Mouse (Mus musculus): ENCODE measurements around the gene Nol9. TPM values are rescaled to one million over a fixed set of nuclear protein-coding genes. Genes with fewer than 3 reads are reported as not detected.

The Nol9 gene
- total and polyA plus RNA-seq, 2 experiments: 6.1 to 12.3 TPM

DNA sequence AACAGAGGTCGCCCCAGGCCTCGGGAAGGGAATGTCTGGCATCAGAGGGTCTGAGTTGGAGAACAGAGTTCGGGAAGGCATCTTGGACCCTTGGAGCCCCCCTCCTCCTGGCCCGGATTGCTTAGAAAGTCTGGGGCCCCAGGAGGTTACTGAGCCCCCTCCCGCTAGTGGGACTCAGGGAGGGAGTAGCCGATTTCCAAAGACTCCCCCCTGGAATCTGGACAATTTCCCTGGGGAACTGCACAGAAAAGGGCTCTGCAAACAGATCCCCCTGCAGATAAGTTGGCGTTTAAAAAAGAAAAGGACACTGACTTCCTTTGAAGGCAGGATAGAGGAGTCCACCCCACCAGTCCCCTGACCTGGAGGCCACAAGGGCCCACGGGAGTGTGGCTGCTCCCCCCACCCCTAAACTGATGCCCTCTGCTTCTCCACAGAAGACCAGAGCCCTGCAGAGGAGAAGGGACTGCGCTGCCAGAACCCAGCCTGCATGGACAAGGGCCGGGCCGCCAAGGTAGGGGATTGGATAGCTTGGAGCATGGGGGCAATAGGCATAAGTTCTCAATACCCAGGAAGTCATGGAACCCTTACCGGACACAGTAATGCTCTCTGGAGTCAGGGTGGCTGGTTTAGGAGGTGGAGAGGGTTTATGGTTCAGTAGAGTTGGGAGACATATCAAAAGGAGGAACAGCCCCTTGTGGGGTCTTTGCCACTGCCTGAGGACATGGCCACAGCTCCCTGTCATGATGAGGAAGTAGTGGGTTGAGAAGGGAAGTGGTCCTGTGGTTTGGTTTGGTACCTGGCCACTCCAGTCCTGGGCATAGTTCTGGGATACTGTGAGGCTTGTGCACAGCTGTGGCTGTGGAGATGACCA, 48.3 kb downstream of the Nol9 start:
- H3K9ac ChIP-seq (ENCODE audit: low read depth, low read length): peak overlapping the region; percentile 98
- H3K4me3 ChIP-seq (ENCODE audit: insufficient read depth, low read depth, low read length): peak overlapping the region; percentile 93
- peaks cover 9% of the 10 kb centered on the region for H3K4me1 ChIP-seq (ENCODE audit: control insufficient read depth, insufficient read depth, low read length)
- no peak for TF ChIP-seq CTCF (IDR thresholded peaks at IDR 0.05; ENCODE audit: low read depth, low read length)
- no peak for TF ChIP-seq POLR2A (IDR thresholded peaks at IDR 0.05; ENCODE audit: extremely low read depth, insufficient read depth, low read length)
- DNase-seq (ENCODE audit: extremely low read depth, low read depth, low spot score): no peak
- WGBS: 13% methylated on average over 12 of the region's 12 CpGs
- H3K79me2 ChIP-seq (ENCODE audit: control insufficient read depth, insufficient read depth, low read length): no peaks in the 10 kb centered on the region
- H3K27ac ChIP-seq (replicated peaks; ENCODE audit: insufficient read depth, low read depth, low read length): no peak overlapping the region
- no peaks in the 10 kb centered on the region for H3K36me3 ChIP-seq (ENCODE audit: control insufficient read depth, insufficient read depth, low read length)
- no peaks in the 10 kb centered on the region for H3K27me3 ChIP-seq (ENCODE audit: control insufficient read depth, insufficient read depth, low read length)

DNA sequence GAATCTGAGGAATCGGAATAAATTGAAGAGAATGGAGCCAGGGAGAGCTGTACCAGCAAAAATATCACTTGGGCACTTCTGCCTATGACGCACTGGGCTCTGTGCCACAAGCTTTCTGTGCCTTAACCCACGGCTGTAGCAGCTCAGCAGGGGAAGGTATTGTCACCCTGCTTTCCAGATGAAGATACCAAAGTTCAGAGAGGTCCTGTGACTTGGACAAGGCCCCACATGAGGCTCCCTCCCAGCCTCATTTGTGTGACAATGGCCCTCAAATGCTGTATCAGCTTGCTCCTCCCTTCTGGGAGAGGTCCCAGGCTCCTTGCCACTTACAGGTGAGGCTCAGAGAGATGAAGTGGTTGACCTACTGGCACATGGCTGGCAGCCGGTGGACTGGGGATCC, 49.0 kb downstream of the Nol9 start:
- Histone ChIP-seq H3K9ac (ENCODE audit: low read depth, low read length) (no peak overlapping the region), H3K36me3 (ENCODE audit: control insufficient read depth, insufficient read depth, low read length) (no peaks in the 10 kb centered on the region), H3K79me2 (ENCODE audit: control insufficient read depth, insufficient read depth, low read length) (no peaks in the 10 kb centered on the region), H3K4me1 (ENCODE audit: control insufficient read depth, insufficient read depth, low read length) (peaks cover 9% of the 10 kb centered on the region), H3K27me3 (ENCODE audit: control insufficient read depth, insufficient read depth, low read length) (no peaks in the 10 kb centered on the region), H3K4me3 (ENCODE audit: insufficient read depth, low read depth, low read length) (no peak overlapping the region), H3K27ac (replicated peaks; ENCODE audit: insufficient read depth, low read depth, low read length) (no peak overlapping the region)
- 35% methylated on average over 4 of the region's 4 CpGs for WGBS
- DNase-seq (ENCODE audit: extremely low read depth, low read depth, low spot score): peak; percentile 46
- TF ChIP-seq CTCF (IDR thresholded peaks at IDR 0.05; ENCODE audit: low read depth, low read length) (no peak), POLR2A (IDR thresholded peaks at IDR 0.05; ENCODE audit: extremely low read depth, insufficient read depth, low read length) (no peak)

DNA sequence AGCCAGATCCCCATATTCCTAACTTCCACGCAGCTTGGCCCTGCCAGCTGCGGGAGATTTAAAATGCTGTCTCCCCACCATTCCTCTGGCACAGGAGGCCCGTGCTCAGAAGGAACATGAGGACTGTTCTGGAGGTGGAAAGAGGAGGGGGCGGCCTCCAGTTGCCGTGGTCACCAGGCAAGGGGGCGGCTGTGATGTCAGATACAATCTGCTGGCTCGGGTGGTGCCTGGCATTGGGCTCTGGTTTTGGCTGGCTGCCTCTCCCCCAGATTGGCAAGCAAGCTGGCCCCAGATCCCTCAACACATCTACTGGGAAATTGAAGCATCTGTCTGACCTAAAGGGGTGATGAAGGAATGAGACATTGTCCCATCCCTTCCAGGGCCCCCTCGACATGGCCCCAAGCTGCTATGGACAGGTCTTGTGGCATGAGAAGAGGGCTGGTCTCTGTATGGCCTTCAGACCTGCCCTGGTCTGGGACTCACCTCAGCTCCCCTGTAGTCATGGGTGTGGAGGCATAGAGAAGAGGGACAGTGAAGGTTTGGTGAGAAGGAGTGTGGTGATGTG, 49.5 kb downstream of the Nol9 start:
- Histone ChIP-seq H3K4me1 (ENCODE audit: control insufficient read depth, insufficient read depth, low read length) (peaks cover 9% of the 10 kb centered on the region), H3K79me2 (ENCODE audit: control insufficient read depth, insufficient read depth, low read length) (no peaks in the 10 kb centered on the region), H3K27me3 (ENCODE audit: control insufficient read depth, insufficient read depth, low read length) (no peaks in the 10 kb centered on the region), H3K4me3 (ENCODE audit: insufficient read depth, low read depth, low read length) (no peak overlapping the region), H3K36me3 (ENCODE audit: control insufficient read depth, insufficient read depth, low read length) (no peaks in the 10 kb centered on the region), H3K27ac (replicated peaks; ENCODE audit: insufficient read depth, low read depth, low read length) (no peak overlapping the region), H3K9ac (ENCODE audit: low read depth, low read length) (no peak overlapping the region)
- DNase-seq (ENCODE audit: extremely low read depth, low read depth, low spot score): no peak
- no peak for TF ChIP-seq CTCF (IDR thresholded peaks at IDR 0.05; ENCODE audit: low read depth, low read length)
- WGBS: 84% methylated on average over 8 of the region's 8 CpGs

DNA sequence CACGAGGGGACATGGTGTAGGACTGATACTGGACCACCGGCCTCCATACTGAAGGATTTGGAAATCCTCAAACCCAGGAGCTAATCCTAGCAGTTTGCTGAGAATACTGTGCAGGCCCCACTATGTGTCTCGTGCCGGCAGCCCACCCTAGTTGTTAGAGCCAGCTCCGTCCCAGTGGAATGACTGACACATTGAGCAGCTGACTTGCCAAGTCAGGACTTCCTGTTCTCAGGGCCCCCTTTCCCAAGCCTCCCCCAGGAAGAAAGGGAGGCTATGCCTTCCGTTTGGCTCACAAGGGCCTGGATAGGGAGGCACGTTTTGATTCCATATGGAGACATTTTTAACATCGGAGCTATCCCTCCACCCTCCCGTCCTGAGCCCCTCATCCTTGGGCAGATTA, 51.1 kb downstream of the Nol9 start:
- 85% methylated on average over 9 of the region's 9 CpGs for WGBS

DNA sequence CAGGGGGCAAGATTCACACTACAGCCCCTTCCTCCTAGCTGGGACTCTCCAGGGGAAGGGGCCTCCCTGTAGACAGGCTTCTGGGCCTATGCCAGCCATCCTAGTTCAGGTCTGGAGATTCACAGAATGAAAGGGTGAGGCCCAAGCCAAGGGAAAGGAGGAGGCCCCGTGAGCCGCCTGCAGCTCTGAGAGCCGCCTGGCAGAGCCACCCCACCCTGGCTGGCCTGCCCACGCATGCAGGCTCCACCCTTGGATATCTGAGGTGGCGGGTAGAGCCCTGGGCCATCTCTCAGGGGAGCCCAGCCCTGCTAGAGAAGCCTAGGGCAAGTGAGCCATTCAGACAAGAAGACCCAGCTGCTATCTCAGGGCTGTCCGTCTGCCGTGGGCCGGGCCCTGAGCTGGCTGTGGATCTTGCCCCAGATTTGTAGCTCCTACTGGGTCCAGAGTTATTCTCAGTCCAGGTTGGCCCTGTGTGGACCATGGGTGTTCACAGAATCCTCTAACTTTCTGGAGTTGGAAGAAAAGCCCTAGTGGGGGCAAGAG, 53.7 kb downstream of the Nol9 start:
- no peaks in the 10 kb centered on the region for H3K36me3 ChIP-seq (ENCODE audit: control insufficient read depth, insufficient read depth, low read length)
- no peak for DNase-seq (ENCODE audit: extremely low read depth, low read depth, low spot score)
- H3K79me2 ChIP-seq (ENCODE audit: control insufficient read depth, insufficient read depth, low read length): no peaks in the 10 kb centered on the region
- H3K27ac ChIP-seq (replicated peaks; ENCODE audit: insufficient read depth, low read depth, low read length): no peak overlapping the region
- H3K4me1 ChIP-seq (ENCODE audit: control insufficient read depth, insufficient read depth, low read length): peaks cover under 1% of the 10 kb centered on the region; the same call in 1 of the 2 replicates
- no peak overlapping the region for H3K4me3 ChIP-seq (ENCODE audit: insufficient read depth, low read depth, low read length)
- TF ChIP-seq CTCF (IDR thresholded peaks at IDR 0.05; ENCODE audit: low read depth, low read length): no peak
- no peaks in the 10 kb centered on the region for H3K27me3 ChIP-seq (ENCODE audit: control insufficient read depth, insufficient read depth, low read length)
- H3K9ac ChIP-seq (ENCODE audit: low read depth, low read length): no peak overlapping the region
- 87% methylated on average over 8 of the region's 8 CpGs for WGBS

More for the DNA sequence above, 51.1 kb downstream of the Nol9 start:
- Histone ChIP-seq H3K36me3 (ENCODE audit: control insufficient read depth, insufficient read depth, low read length) (no peaks in the 10 kb centered on the region), H3K27me3 (ENCODE audit: control insufficient read depth, insufficient read depth, low read length) (no peaks in the 10 kb centered on the region), H3K4me1 (ENCODE audit: control insufficient read depth, insufficient read depth, low read length) (peaks cover 4% of the 10 kb centered on the region; the same call in 1 of the 2 replicates), H3K79me2 (ENCODE audit: control insufficient read depth, insufficient read depth, low read length) (no peaks in the 10 kb centered on the region), H3K27ac (replicated peaks; ENCODE audit: insufficient read depth, low read depth, low read length) (no peak overlapping the region), H3K4me3 (ENCODE audit: insufficient read depth, low read depth, low read length) (no peak overlapping the region), H3K9ac (ENCODE audit: low read depth, low read length) (no peak overlapping the region)
- no peak for DNase-seq (ENCODE audit: extremely low read depth, low read depth, low spot score)
- no peak for TF ChIP-seq POLR2A (IDR thresholded peaks at IDR 0.05; ENCODE audit: extremely low read depth, insufficient read depth, low read length)
- no peak for TF ChIP-seq CTCF (IDR thresholded peaks at IDR 0.05; ENCODE audit: low read depth, low read length)

DNA sequence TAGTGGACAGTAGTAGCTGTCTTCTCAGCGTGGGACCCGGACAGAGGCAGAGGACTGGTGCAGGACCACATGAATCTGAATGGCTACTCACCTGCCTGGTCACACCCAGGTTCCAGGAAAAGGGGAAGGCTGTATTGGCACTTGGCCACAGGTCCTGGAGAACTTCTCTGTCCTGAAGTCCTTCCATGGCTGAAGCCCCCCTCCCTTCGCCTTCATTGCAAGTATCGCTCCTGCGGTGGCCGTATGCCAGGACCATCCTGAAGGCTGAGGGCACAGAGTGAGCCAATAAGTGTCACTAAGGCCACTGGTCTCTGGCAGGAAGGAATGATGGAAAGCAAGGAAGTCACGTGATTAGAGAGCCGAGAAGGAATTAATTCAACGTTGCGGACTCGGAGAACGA, 55.1 kb downstream of the Nol9 start:
- H3K27me3 ChIP-seq (ENCODE audit: control insufficient read depth, insufficient read depth, low read length): no peaks in the 10 kb centered on the region
- no peak for TF ChIP-seq CTCF (IDR thresholded peaks at IDR 0.05; ENCODE audit: low read depth, low read length)
- no peak for TF ChIP-seq POLR2A (IDR thresholded peaks at IDR 0.05; ENCODE audit: extremely low read depth, insufficient read depth, low read length)
- H3K36me3 ChIP-seq (ENCODE audit: control insufficient read depth, insufficient read depth, low read length): no peaks in the 10 kb centered on the region
- no peak overlapping the region for H3K4me3 ChIP-seq (ENCODE audit: insufficient read depth, low read depth, low read length)
- H3K27ac ChIP-seq (replicated peaks; ENCODE audit: insufficient read depth, low read depth, low read length): no peak overlapping the region
- no peaks in the 10 kb centered on the region for H3K4me1 ChIP-seq (ENCODE audit: control insufficient read depth, insufficient read depth, low read length)
- WGBS: 87% methylated on average over 12 of the region's 12 CpGs
- no peak overlapping the region for H3K9ac ChIP-seq (ENCODE audit: low read depth, low read length)
- H3K79me2 ChIP-seq (ENCODE audit: control insufficient read depth, insufficient read depth, low read length): no peaks in the 10 kb centered on the region
- DNase-seq (ENCODE audit: extremely low read depth, low read depth, low spot score): no peak
